Comparison of ENCODE assay signal across 24 mouse cellular contexts in the genomic region with DNA sequence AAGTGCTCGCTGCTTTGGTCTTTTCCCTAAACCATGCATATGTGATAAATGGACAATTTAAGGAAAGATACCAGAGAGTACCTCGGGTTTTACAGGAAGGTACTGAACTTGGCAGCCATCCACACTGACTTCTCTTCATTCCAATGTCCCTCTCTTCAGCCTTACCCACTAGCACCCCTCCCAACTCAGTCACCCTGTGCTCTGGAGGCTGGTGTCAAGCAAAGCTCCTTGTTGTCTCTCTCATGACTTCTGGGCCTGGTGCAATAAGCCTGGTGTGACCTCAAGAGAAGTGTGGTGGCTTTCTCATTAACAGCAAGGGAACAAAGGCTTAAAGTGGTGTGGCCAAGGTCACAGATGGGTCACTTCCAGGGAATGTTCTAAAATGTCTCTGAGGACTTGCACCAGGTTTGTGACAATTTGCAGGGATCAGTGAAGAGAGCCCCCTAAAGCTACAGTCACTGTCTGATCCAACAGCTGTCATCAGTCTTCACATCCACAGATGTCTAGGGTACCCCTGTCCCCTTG. TPM values are rescaled to one million over a fixed set of nuclear protein-coding genes. Genes with fewer than 3 reads are reported as not detected.
DNase-seq lines count a peak whose midpoint lies in the region; ATAC-seq lines count a peak whose summit lies in the region.
"Had no signal": no experiment of that assay in that cellular context is flagged by ENCODE, and none has a peak within 500 bp of the region (broad histone marks: within the 10 kb centered on the region; RNA-seq: fewer than 3 reads in every experiment).

No protein-coding gene starts in this region.

- H3K27ac ChIP-seq in heart, embryonic 12.5 days (ENCODE audit: poor library complexity, severe bottlenecking) = no peak overlapping the region
- peak overlapping the region in 1 of 2 experiments; percentile 41; a peak in 1 of 4 replicates for H3K27ac ChIP-seq in heart, embryonic 14.5 days (replicated peaks in 1 of 2; ENCODE audit: control insufficient read depth in 1 of 2, insufficient read depth in 1 of 2, low read depth in 2 of 2, low read length in 2 of 2)
- H3K27ac ChIP-seq in heart, embryonic 11.5 days (ENCODE audit: low read depth, low read length) = no peak overlapping the region
- peak overlapping the region; percentile 71 for H3K27ac ChIP-seq in brown adipose tissue, adult 24 weeks (replicated peaks; ENCODE audit: low read depth, low read length)
- no peak overlapping the region for H3K27ac ChIP-seq in midbrain, embryonic 11.5 days (ENCODE audit: low read depth, low read length)
- H3K27ac ChIP-seq: embryonic facial prominence, embryonic 12.5 days; limb, embryonic 13.5 days; liver, embryonic 14.5 days; midbrain, embryonic 12.5 days; neural tube, embryonic 12.5 days had no signal

- H3K4me3 ChIP-seq in heart, embryonic 12.5 days = no peak overlapping the region
- no peak overlapping the region for H3K4me3 ChIP-seq in heart, embryonic 14.5 days (ENCODE audit: control insufficient read depth in 1 of 2, insufficient read depth in 1 of 2, low read depth in 1 of 2, low read length in 2 of 2)
- no peak overlapping the region for H3K4me3 ChIP-seq in heart, embryonic 11.5 days (ENCODE audit: low read depth, low read length)
- no peak overlapping the region for H3K4me3 ChIP-seq in brown adipose tissue, adult 24 weeks (ENCODE audit: insufficient read depth, low read depth, low read length)
- no peak overlapping the region for H3K4me3 ChIP-seq in midbrain, embryonic 11.5 days (ENCODE audit: low read depth, low read length)
- H3K4me3 ChIP-seq: embryonic facial prominence, embryonic 12.5 days; limb, embryonic 13.5 days; midbrain, embryonic 12.5 days; myocyte; neural tube, embryonic 12.5 days had no signal

- no peak overlapping the region for H3K4me2 ChIP-seq in heart, embryonic 12.5 days
- H3K4me2 ChIP-seq in heart, embryonic 14.5 days (ENCODE audit: low read length) = peak overlapping the region; percentile 13; the same call in 1 of the 2 replicates
- no peak overlapping the region for H3K4me2 ChIP-seq in heart, embryonic 11.5 days
- H3K4me2 ChIP-seq in midbrain, embryonic 11.5 days = no peak overlapping the region
- H3K4me2 ChIP-seq: embryonic facial prominence, embryonic 12.5 days; limb, embryonic 13.5 days; lung, embryonic 14.5 days; midbrain, embryonic 12.5 days; neural tube, embryonic 12.5 days had no signal

- 21% methylated on average over 2 of the region's 2 CpGs for WGBS in heart, embryonic 12.5 days
- 0% methylated on average over 2 of the region's 2 CpGs for WGBS in heart, embryonic 14.5 days
- 27% methylated on average over 2 of the region's 2 CpGs for WGBS in heart, embryonic 11.5 days (ENCODE audit: insufficient replicate concordance)
- 70% methylated on average over 2 of the region's 2 CpGs for WGBS in midbrain, embryonic 11.5 days

- peak; percentile 97 for DNase-seq in heart, adult 11 months
- peak; percentile 29 for DNase-seq in kidney, adult 11 months
- DNase-seq in kidney, postnatal 4 days = no peak
- DNase-seq in midbrain, embryonic 11.5 days (ENCODE audit: low spot score, missing footprints) = no peak
- DNase-seq: B cell, adult 2 months; cerebellum, adult 11-12 months; cerebellum, adult 9-11 months; embryo, embryonic 11 days; lung, embryonic 14.5 days; right cerebral cortex, adult 18-20 months; spleen, adult 18-20 months; thymus, postnatal 14 days had no signal

- no peak for ATAC-seq in heart, embryonic 12.5 days (ENCODE audit: insufficient number of reproducible peaks, low FRiP score)
- no peak; the same call in 1 of the 2 replicates for ATAC-seq in heart, embryonic 14.5 days (ENCODE audit: insufficient number of reproducible peaks, insufficient read depth, low FRiP score, low read depth)
- no peak for ATAC-seq in heart, embryonic 11.5 days (replicated peaks; ENCODE audit: insufficient number of reproducible peaks, low FRiP score, low TSS enrichment)
- ATAC-seq in midbrain, embryonic 11.5 days (ENCODE audit: low FRiP score) = no peak
- ATAC-seq: forebrain, embryonic 14.5 days; intestine, postnatal 0 days had no signal

- peaks cover 19% of the 10 kb centered on the region for H3K4me1 ChIP-seq in heart, embryonic 12.5 days (replicated peaks)
- peaks cover 6 to 11% of the 10 kb centered on the region in 2 experiments for H3K4me1 ChIP-seq in heart, embryonic 14.5 days (ENCODE audit: control insufficient read depth in 2 of 2, insufficient read depth in 2 of 2, low read length in 2 of 2)
- H3K4me1 ChIP-seq in heart, embryonic 11.5 days (ENCODE audit: control insufficient read depth, insufficient read depth, low read length) = 0 out of 2 replicates have a peak, but pooled peaks cover 4% of the 10 kb centered on the region
- H3K4me1 ChIP-seq in brown adipose tissue, adult 24 weeks (ENCODE audit: control insufficient read depth, insufficient read depth, insufficient read length, low read length) = peaks cover 21% of the 10 kb centered on the region
- peaks cover 5% of the 10 kb centered on the region; the same call in 1 of the 2 replicates for H3K4me1 ChIP-seq in midbrain, embryonic 11.5 days (ENCODE audit: control insufficient read depth, insufficient read depth, low read length)
- H3K4me1 ChIP-seq: limb, embryonic 13.5 days had no signal

- H3K9me3 ChIP-seq in heart, embryonic 12.5 days (replicated peaks) = no peaks in the 10 kb centered on the region
- no peaks in the 10 kb centered on the region for H3K9me3 ChIP-seq in heart, embryonic 14.5 days (ENCODE audit: control insufficient read depth, low read length)
- H3K9me3 ChIP-seq in heart, embryonic 11.5 days (replicated peaks; ENCODE audit: control insufficient read depth, low read length) = no peaks in the 10 kb centered on the region
- H3K9me3 ChIP-seq in midbrain, embryonic 11.5 days (ENCODE audit: control insufficient read depth, low read length) = no peaks in the 10 kb centered on the region
- H3K9me3 ChIP-seq: embryonic facial prominence, embryonic 12.5 days; limb, embryonic 13.5 days; midbrain, embryonic 12.5 days; neural tube, embryonic 12.5 days had no signal

- no peak overlapping the region for H3K9ac ChIP-seq in heart, embryonic 12.5 days
- H3K9ac ChIP-seq in heart, embryonic 14.5 days (ENCODE audit: low read length) = 0 out of 2 replicates have a peak overlapping the region, but pooled peaks have one; percentile 12
- no peak overlapping the region for H3K9ac ChIP-seq in heart, embryonic 11.5 days (ENCODE audit: low read depth, low read length)
- H3K9ac ChIP-seq in midbrain, embryonic 11.5 days (ENCODE audit: low read length) = no peak overlapping the region
- H3K9ac ChIP-seq: embryonic facial prominence, embryonic 12.5 days; limb, embryonic 13.5 days; liver, embryonic 14.5 days; lung, embryonic 14.5 days; midbrain, embryonic 12.5 days; neural tube, embryonic 12.5 days had no signal

- H3K27me3 ChIP-seq in heart, embryonic 12.5 days (replicated peaks) = peaks cover 6% of the 10 kb centered on the region; the same call in 1 of the 2 replicates
- H3K27me3 ChIP-seq in heart, embryonic 14.5 days (ENCODE audit: control insufficient read depth, insufficient read depth, low read length) = no peaks in the 10 kb centered on the region
- peaks cover 3% of the 10 kb centered on the region; the same call in 1 of the 2 replicates for H3K27me3 ChIP-seq in heart, embryonic 11.5 days (ENCODE audit: control insufficient read depth, insufficient read depth, low read length)
- H3K27me3 ChIP-seq in midbrain, embryonic 11.5 days (ENCODE audit: control insufficient read depth, insufficient read depth, low read length) = no peaks in the 10 kb centered on the region
- H3K27me3 ChIP-seq: embryonic facial prominence, embryonic 12.5 days; limb, embryonic 13.5 days; midbrain, embryonic 12.5 days; neural tube, embryonic 12.5 days had no signal

- no peaks in the 10 kb centered on the region for H3K36me3 ChIP-seq in heart, embryonic 12.5 days
- H3K36me3 ChIP-seq in heart, embryonic 14.5 days (ENCODE audit: control insufficient read depth, insufficient read depth, low read length) = no peaks in the 10 kb centered on the region
- no peaks in the 10 kb centered on the region for H3K36me3 ChIP-seq in heart, embryonic 11.5 days (ENCODE audit: control insufficient read depth, insufficient read depth, low read length)
- no peaks in the 10 kb centered on the region for H3K36me3 ChIP-seq in midbrain, embryonic 11.5 days (ENCODE audit: control insufficient read depth, insufficient read depth, low read length)
- H3K36me3 ChIP-seq: embryonic facial prominence, embryonic 12.5 days; limb, embryonic 13.5 days; midbrain, embryonic 12.5 days; neural tube, embryonic 12.5 days had no signal

RNA-seq across cellular contexts. Expression of gene Slc41a3, which starts 47.9 kb away (rescaled TPM):
- polyA plus RNA-seq in heart, embryonic 12.5 days (2016; fragmentation: Nextera tagmentation; extraction: Ambion mirVana) = 11.4 and 12.2 TPM in 2 replicates
- polyA plus RNA-seq in heart, embryonic 14.5 days (2014; fragmentation: Nextera tagmentation; extraction: Ambion mirVana) = 12.8 and 14.8 TPM in 2 replicates
- polyA plus RNA-seq in heart, embryonic 11.5 days (2014; fragmentation: Nextera tagmentation; extraction: Ambion mirVana) = 11.1 and 12.6 TPM in 2 replicates
- 2.3 and 2.6 TPM in 2 replicates for polyA plus RNA-seq in brown adipose tissue, adult 24 weeks (2012; ENCODE audit: insufficient read depth, insufficient read length, missing spikeins)
- polyA plus RNA-seq in midbrain, embryonic 11.5 days (2014; fragmentation: Nextera tagmentation; extraction: Ambion mirVana) = 2.7 and 3.0 TPM in 2 replicates

Comparison
In these comparisons a context has a peak if more than half of its experiments do, and no peak if none do; other contexts are left out.
1. DNase-seq: peak in heart, adult 11 months (single experiment) and kidney, adult 11 months (single experiment); none in kidney, postnatal 4 days (0 of 2) and midbrain, embryonic 11.5 days (single experiment).